Mouse (Mus musculus): ENCODE results near the gene Gm6309. TPM values are rescaled to one million over a fixed set of nuclear protein-coding genes. Genes with fewer than 3 reads are reported as not detected.
"Not testable (repeated sequence)": the region's sequence is repeated elsewhere in the genome, so short reads cannot be mapped to it uniquely, and the experiment has no call there.

The Gm6309 gene
- polyA plus RNA-seq (2017; shearing (Covaris generic)) = not detected

DNA sequence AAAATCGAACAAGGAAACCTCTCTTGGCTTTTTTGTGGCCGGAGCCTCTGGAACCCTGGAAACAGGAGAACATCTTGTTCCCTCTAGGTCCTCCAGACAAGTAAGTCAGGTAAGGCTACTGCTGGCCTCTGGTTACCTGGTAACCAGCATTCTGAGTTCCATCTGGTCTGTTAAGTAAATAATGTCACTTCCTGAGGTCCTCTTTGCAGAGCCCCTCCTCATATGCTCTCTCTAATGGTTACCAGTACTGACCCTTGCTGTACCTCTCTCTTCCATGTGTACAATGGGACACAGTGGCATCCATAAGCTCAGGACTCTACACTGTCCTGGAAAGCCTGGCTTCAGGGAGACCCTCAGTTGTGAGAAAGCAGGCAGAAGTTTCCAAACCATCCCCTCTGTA, at the start of gene Gm6309:
Gene Gm6309 (minus strand): TSS at position 101 of the 400 bp plus-strand sequence.
- not testable (repeated sequence) for ATAC-seq

DNA sequence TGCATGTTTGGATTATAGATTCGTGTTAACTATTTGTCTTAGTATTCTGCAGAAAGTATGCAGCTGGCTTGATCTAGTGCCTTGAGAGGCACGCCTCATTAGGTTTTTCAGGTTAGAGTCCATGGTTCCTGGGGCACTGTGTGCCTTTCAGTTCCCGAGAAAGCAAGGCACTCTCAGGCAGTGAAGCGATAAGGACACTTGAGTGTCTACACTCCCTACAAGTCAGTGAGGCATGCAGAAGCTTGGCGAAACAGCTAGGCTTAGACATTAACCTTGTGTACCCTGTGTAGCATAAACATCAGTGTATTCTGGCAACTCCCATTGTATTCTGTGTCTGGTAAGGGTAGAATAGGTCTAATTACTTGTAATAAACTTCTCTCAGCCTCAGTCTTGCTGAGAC, 35.0 kb upstream of the Gm6309 start:
- ATAC-seq = no peak

DNA sequence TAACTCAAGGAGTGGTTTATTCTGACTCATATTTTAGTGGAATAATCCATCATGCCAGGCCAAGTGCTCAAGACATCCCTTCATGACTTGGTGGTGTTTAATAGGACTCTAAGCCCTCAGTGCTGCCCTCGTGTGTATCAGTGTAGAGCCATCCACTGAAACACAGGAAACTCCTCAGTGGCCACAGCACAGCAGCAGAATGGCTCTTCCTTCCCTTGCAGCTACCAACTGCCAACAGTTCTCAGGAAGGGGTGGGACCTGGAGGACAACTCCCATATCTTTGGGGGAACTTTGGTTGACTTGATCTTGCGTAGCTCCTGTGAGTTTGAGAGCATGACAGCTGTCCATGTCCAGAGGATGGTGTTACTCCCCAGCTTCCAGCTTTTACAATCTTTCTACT, 33.4 kb upstream of the Gm6309 start:
- ATAC-seq = no peak

DNA sequence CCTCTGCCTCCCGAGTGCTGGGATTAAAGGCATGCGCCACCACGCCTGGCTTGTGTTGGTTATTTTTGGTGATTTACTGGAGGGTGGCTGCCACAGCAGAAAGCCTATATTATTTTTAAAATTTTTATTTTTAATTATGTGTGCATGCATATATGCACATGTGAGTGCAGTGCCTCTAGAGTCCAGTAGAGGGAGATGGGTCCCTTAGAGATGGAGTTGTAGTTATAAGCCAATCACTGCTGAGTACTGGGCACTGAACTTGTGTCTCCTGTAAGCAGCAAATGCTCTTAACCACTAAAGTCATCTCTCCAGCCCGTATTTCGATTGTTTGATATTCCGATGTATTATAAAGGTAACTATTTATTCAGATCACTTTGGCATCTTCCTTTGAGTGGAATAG, 30.1 kb upstream of the Gm6309 start:
- no peak for ATAC-seq

DNA sequence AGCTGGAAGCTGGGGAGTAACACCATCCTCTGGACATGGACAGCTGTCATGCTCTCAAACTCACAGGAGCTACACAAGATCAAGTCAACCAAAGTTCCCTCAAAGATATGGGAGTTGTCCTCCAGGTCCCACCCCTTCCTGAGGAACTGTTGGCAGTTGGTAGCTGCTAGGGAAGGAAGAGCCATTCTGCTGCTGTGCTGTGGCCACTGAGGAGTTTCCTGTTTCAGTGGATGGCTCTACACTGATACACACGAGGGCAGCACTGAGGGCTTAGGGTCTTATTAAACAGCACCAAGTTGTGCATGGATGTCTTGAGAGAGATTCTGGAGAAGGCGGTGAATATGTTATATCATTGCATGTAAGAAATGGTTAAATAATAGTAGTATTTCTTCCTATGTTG, 29.0 kb upstream of the Gm6309 start:
- no peak for ATAC-seq

DNA sequence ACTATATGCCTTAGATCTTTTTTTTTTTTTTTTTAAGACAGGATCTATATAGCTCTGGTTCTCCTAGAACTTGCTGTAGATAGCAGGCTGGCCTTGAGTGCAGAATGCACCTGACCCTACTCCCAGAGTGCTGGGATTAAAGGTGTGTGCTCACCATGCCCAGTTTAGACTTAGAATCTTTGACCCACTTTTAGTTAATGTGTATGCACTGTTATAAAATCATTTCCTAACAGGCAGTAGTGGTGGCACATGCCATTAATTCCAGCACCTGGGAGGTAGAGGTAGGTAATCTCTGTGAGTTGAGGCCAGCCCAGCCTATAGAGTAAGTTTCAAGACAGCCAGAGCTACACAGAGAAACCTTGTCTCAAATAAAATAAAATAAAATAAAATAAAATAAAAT, 28.6 kb upstream of the Gm6309 start:
- no peak for ATAC-seq

DNA sequence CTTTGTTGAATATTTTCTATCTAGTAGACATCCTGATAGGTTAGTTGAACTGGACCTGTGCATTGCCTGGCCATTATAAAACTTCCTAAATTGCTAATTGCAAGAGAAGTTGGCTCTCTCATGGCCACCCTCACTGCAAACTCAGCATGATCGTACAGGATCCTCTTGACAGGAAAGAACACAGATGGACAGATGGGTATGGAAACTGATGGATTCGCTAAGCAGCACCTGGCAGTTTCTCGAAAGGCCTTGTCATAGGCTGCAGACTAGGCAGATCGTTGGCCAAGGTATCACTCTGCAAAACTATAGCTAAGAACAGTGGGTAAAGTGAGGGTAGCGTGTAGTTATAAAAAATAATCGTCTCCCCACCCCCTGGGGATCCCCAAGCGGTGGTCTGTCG, 22.8 kb upstream of the Gm6309 start:
- ATAC-seq = no peak

DNA sequence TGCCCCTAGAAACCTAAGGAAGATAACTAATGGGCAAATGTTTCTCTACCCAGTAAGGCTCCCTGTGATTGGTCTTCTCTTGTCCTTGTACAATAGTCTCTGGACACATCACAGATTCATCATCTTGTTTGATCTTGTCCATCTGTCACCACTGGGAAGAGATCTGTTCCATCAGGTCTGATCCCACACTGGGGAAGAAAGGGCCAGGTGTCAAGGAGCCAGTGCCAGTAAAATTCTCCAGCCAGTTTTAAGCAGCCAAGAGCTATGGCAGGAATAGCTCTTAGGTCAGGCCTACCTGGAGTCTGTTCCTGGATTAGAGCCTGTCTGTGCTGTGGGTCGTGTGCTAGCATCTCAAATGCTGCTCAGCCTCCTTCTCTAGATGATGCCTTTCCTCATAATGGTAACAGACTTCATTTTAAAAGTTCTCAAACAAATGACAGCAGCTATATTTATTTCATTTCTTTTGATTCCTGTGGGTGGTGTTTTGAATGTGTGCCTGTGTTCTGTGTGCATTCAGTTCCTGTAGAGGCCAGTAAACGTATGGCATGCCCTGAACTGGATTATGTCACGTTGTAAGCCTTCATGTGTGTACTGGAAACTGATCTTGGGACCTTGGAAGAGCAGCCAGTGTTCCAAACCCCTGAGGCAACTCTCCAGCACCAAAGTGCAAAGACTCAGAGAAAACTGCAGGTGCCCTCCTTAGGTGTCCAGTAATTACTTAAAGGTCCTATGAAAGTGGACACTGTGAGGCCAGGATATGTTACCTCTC, 20.2 kb upstream of the Gm6309 start:
- ATAC-seq = no peak

DNA sequence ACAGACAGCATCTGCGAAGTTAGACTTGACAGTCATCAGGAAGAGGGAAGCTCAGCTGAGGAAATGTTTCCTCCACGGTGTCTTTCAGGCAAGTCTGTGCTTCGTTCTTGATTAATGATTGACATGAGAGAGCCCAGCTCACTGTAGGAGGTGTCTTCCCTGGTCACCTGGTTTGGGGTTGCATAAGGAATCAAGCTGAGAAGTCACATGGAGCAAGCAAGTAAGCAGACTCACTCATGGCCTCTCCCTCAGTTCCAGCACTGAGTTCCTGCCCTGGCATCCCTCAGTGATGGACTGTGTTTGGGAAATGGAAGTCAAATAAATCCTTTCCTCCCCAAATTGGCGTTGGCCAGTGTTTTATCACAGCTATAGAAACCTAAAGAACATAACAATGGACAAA, 19.6 kb upstream of the Gm6309 start:
- no peak for ATAC-seq

DNA sequence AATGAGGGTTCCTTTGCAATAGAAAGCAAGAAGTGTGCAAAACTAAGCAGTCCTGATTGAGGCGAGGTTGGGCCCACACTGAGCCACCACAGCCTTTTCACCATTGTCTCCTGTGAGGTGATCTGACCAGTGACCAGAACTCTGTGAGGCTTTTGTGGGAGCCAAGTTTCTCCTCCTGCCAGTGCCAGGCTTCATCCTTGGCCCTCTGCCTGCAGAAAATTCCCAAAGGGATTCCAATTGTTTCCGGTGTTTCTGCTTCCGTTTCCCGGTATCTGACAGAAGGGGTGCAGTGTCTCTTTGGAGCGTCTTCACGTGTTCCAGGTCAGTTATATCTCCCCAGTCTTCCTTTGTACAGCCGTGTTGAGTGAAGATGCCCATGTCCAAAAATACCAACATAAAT, 18.2 kb upstream of the Gm6309 start:
- ATAC-seq = no peak

DNA sequence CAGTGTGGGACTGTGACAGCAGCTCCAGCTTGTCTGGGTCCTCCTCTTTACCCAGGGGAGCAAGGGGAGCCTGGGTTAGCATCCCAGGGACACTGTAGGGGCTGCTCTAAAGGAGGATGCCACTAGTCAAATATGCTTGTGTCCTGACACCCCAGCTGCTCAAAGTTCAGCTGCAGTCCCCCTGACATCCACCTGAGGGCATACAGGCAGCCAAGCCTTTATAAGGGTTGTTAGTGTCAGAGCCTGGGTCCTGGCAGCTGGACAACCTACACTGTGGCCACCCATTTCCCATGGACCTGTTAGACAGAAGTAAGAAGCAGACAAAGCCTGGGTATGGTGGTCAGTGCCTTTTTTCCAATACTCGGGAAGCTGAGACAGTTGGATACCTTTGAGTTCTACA, 17.6 kb upstream of the Gm6309 start:
- no peak for ATAC-seq

DNA sequence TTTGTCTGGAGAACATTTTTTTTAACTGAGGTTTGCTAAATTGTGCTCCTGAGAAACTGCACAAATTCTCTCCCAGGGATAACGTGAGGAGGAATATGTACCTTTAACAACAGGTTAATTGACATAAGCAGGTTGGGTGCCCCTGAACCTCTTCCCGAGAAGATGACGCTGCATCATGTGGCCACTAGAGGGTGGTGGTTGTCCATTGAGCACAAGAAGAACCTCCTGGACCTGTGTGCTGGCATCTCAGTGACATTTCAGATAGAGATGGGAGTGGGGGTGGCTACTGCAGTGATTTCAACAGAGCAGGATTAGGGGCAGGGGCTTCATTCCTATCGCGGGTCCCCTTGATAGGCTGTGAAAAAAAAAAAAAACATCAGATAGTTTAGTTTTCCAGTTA, 16.9 kb upstream of the Gm6309 start:
- not testable (repeated sequence) for ATAC-seq

DNA sequence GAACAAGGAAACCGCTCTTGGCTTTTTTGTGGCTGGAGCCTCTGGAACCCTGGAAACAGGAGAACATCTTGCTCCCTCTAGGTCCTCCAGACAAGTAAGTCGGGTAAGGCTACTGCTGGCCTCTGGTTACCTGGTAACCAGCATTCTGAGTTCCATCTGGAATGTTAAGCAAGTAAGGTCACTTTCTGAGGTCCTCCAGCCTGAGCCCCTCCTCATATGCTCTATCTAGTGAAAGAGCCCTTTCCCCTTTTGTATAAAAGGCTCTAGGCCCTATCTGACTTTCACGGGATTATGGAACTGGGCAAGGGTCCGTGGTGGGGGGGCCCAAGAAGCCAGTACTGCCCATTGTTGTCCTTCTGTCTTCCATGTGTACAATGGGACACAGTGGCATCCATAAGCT, 14.7 kb upstream of the Gm6309 start, which contains the start of gene 1700001J03Rik:
Gene 1700001J03Rik (minus strand): TSS at position 101 of the 400 bp plus-strand sequence.
- not testable (repeated sequence) for ATAC-seq

DNA sequence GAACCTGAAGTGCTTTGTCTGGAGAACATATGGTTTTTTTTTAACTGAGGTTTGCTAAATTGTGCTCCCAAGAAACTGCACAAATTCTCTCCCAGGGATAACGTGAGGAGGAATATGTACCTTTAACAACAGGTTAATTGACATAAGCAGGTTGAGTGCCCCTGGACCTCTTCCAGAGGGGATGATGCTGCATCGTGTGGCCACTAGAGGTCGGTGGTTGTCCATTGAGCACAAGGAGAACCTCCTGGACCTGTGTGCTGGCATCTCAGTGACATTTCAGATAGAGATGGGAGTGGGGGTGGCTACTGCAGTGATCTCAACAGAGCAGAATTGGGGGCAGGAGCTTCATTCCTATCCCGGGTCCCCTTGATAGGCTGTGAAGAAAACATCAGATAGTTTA, 2.2 kb upstream of the Gm6309 start:
- not testable (repeated sequence) for ATAC-seq

DNA sequence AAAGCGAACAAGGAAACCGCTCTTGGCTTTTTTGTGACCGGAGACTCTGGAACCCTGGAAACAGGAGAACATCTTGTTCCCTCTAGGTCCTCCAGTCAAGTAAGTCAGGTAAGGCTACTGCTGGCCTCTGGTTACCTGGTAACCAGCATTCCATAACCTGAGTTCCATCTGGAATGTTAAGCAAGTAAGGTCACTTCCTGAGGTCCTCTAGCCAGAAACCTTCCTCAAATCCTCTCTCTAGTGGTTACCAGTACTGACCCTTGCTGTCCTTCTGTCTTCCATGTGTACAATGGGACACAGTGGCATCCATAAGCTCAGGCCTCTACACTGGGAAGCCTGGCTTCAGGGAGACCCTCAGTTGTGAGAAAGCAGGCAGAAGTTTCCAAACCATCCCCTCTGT, 10.1 kb downstream of the Gm6309 start, which contains the start of gene Gm5565:
Gene Gm5565 (minus strand): TSS at position 101 of the 400 bp plus-strand sequence.
- ATAC-seq = not testable (repeated sequence)

DNA sequence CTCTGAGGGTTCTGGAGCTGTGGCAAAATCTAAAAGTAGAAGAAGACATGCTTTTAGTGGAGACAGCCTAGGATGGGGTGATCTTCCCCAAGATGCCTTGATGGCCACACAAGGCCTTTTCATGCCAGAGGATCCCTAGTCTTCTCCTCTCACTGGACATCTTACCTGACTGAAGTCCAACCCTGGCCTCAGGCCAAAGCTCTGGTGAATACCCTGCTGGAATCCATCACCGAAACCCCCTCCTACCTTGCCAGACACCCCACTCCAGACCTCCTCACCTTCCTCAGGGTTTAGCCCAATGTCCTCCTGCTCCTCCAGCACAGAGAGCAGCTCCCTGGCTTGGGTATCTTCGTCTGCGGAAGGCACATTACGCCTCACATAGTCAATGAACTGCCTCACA, 12.2 kb downstream of the Gm6309 start:
- ATAC-seq = not testable (repeated sequence)

DNA sequence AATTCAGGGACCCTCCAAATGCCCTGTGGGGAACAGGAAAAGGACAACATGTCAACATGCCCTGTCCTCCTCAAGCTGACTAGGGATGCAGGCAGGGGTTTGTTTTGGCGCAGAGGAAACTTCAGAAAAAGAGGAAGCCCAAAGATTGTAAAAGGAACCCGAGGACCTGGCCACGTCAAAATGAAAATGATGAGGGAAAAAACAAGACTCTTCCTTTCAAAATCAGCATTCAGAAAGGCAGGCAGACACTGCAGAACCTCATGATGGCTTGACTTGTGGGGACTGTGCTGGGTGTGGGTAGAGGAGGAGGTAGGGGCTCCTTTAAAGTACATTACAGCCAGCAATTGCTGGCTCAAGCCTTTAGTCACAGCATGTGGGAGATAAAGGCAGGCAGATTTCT, 20.1 kb downstream of the Gm6309 start:
- no peak for ATAC-seq

DNA sequence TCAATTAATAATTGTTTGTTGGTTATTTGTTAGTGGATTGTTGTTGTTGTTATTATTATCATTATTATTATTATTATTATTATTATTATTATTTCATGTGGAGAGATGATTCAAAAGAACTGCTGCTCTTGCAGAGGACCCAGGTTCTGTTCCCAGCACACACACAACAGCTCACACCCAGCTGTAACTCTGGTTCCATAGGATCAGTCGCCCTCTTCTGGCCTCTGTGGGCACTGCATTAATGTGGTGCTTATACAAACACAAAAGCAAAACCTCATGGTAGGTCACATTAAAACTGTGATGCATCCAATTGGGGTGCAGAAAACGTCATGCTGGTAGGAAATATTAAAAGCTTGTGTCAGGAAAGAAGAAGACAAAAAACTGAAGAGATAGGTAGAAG, 22.6 kb downstream of the Gm6309 start:
- no peak for ATAC-seq

Other genes starting within 250 kb of the Gm6309 start
- not detected for gene Cyp3a25, start 161.1 kb downstream of the Gm6309 start, polyA plus RNA-seq (2017; shearing (Covaris generic))
- not detected for gene Cyp3a59, start 91.5 kb downstream of the Gm6309 start, polyA plus RNA-seq (2017; shearing (Covaris generic))
- not detected for gene Gm5565, start 10.2 kb downstream of the Gm6309 start, polyA plus RNA-seq (2017; shearing (Covaris generic))
- gene 1700001J03Rik, start 14.6 kb upstream of the Gm6309 start, polyA plus RNA-seq (2017; shearing (Covaris generic)) = 1 to 10 TPM in 2 of 3 experiments, not detected in 1; 1.4 to 1.6 TPM
- 10 to 100 TPM; 83.6 to 88.9 (median 84.8) TPM for gene Rnf6, start 50.8 kb upstream of the Gm6309 start, polyA plus RNA-seq (2017; shearing (Covaris generic))
- gene Cdk8, start 60.5 kb upstream of the Gm6309 start, polyA plus RNA-seq (2017; shearing (Covaris generic)) = 10 to 100 TPM in 2 of 3 experiments, 1 to 10 TPM in 1; 9.7 to 19.8 (median 17.5) TPM
- gene Wasf3, start 214.3 kb upstream of the Gm6309 start, polyA plus RNA-seq (2017; shearing (Covaris generic)) = not detected

All from inflammation-experienced regulatory T-cells, adult 6 months (primary cell).